Mouse (Mus musculus): Measurements from ENCODE around the gene Gm10721. TPM values are rescaled to one million over a fixed set of nuclear protein-coding genes. Genes with fewer than 3 reads are reported as not detected.
A peak's percentile ranks its signal among the peaks of the same experiment; 100 is the strongest.
"Not testable (repeated sequence)": the region's sequence is repeated elsewhere in the genome, so short reads cannot be mapped to it uniquely, and the experiment has no call there.

The Gm10721 gene
- polyA plus RNA-seq, 1 experiment from 2014 or later, result not detected

- not testable (repeated sequence) for H3K9me3 ChIP-seq (ENCODE audit: control insufficient read depth, low read depth, low read length); H3K27ac ChIP-seq (ENCODE audit: low read length); H3K4me2 ChIP-seq (replicated peaks; ENCODE audit: low read depth, low read length); H3K9ac ChIP-seq (replicated peaks; ENCODE audit: low read depth, low read length); H3K27me3 ChIP-seq (ENCODE audit: control insufficient read depth, insufficient read depth, low read length); H3K4me3 ChIP-seq (ENCODE audit: low read depth, low read length); H3K36me3 ChIP-seq (ENCODE audit: control insufficient read depth, insufficient read depth, low read length); H3K4me1 ChIP-seq (ENCODE audit: control insufficient read depth, insufficient read depth, low read length)
- ATAC-seq (ENCODE audit: insufficient number of reproducible peaks, insufficient read depth, low FRiP score, low read depth), result peak; percentile 47; the same call in 1 of the 2 replicates
- no CpG with 5 or more reads among the region's 5 CpGs for WGBS
Measured at GRCm38 (mm10) chr9:3009331-3009730, 3.6 kb upstream of the Gm10721 start.

DNA sequence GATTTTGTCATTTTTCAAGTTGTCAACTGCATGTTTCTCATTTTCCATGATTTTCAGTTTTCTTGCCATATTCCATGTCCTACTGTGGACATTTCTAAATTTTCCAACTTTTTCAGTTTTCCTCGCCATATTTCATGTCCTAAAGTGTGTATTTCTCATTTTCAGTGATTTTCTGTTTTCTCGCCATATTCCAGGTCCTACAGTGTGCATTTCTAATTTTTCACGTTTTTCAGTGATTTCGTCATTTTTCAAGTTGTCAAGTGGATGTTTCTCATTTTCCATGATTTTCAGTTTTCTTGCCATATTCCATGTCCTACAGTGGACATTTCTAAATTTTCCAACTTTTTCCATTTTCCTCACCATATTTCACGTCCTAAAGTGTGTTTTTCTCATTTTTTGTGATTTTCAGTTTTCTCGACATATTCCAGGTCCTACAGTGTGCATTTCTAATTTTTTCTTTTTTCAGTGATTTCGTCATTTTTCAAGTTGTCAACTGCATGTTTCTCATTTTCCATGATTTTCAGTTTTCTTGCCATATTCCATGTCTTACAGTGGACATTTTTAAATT is 802 bp upstream of the Gm10721 start:
- not testable (repeated sequence) for H3K4me3 ChIP-seq (ENCODE audit: low read depth, low read length); H3K9ac ChIP-seq (replicated peaks; ENCODE audit: low read depth, low read length); ATAC-seq (ENCODE audit: insufficient number of reproducible peaks, insufficient read depth, low FRiP score, low read depth); H3K27me3 ChIP-seq (ENCODE audit: control insufficient read depth, insufficient read depth, low read length); H3K27ac ChIP-seq (ENCODE audit: low read length); H3K9me3 ChIP-seq (ENCODE audit: control insufficient read depth, low read depth, low read length); H3K4me2 ChIP-seq (replicated peaks; ENCODE audit: low read depth, low read length); H3K4me1 ChIP-seq (ENCODE audit: control insufficient read depth, insufficient read depth, low read length); H3K36me3 ChIP-seq (ENCODE audit: control insufficient read depth, insufficient read depth, low read length)
- WGBS, result 85% methylated on average over 2 of the region's 7 CpGs

- H3K27me3 ChIP-seq (ENCODE audit: control insufficient read depth, insufficient read depth, low read length); H3K4me2 ChIP-seq (replicated peaks; ENCODE audit: low read depth, low read length); H3K36me3 ChIP-seq (ENCODE audit: control insufficient read depth, insufficient read depth, low read length); H3K4me1 ChIP-seq (ENCODE audit: control insufficient read depth, insufficient read depth, low read length); H3K9ac ChIP-seq (replicated peaks; ENCODE audit: low read depth, low read length); H3K9me3 ChIP-seq (ENCODE audit: control insufficient read depth, low read depth, low read length); ATAC-seq (ENCODE audit: insufficient number of reproducible peaks, insufficient read depth, low FRiP score, low read depth); H3K27ac ChIP-seq (ENCODE audit: low read length); H3K4me3 ChIP-seq (ENCODE audit: low read depth, low read length): not testable (repeated sequence)
- WGBS, result 67% methylated on average over 4 of the region's 9 CpGs
Measured at GRCm38 (mm10) chr9:3015354-3015753, 2.4 kb downstream of the Gm10721 start, which contains the start of gene Gm10720. Gene Gm10720, plus strand, starts transcription at chr9:3015654.

DNA sequence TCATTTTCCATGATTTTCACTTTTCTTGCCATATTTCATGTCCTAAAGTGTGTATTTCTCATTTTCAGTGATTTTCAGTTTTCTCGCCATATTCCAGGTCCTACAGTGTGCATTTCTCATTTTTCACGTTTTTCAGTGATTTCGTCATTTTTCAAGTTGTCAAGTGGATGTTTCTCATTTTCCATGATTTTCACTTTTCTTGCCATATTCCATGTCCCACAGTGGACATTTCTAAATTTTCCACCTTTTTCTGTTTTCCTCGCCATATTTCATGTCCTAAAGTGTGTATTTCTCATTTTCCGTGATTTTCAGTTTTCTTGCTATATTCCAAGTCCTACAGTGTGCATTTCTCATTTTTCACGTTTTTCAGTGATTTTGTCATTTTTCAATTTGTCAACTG is 3.0 kb downstream of the Gm10721 start:
- H3K9me3 ChIP-seq (ENCODE audit: control insufficient read depth, low read depth, low read length); H3K36me3 ChIP-seq (ENCODE audit: control insufficient read depth, insufficient read depth, low read length); H3K27ac ChIP-seq (ENCODE audit: low read length); ATAC-seq (ENCODE audit: insufficient number of reproducible peaks, insufficient read depth, low FRiP score, low read depth); H3K4me2 ChIP-seq (replicated peaks; ENCODE audit: low read depth, low read length); H3K4me1 ChIP-seq (ENCODE audit: control insufficient read depth, insufficient read depth, low read length); H3K9ac ChIP-seq (replicated peaks; ENCODE audit: low read depth, low read length); H3K27me3 ChIP-seq (ENCODE audit: control insufficient read depth, insufficient read depth, low read length); H3K4me3 ChIP-seq (ENCODE audit: low read depth, low read length): not testable (repeated sequence)
- 67% methylated on average over 4 of the region's 6 CpGs for WGBS

DNA sequence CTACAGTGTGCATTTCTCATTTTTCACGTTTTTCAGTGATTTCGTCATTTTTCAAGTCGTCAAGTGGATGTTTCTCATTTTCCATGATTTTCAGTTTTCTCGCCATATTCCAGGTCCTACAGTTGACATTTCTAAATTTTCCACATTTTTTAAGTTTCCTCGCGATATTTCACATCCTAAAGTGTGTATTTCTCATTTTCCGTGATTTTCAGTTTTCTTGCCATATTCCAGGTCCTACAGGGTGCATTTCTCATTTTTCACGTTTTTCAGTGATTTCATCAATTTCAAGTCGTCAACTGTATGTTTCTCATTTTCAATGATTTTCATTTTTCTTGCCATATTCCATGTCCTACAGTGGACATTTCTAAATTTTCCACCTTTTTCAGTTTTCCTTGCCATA is 4.2 kb downstream of the Gm10721 start, which contains the start of gene Gm10719:
Gm10719 (plus strand) TSS at position 301 of the 400 bp plus-strand sequence.
- not testable (repeated sequence) for H3K4me2 ChIP-seq (replicated peaks; ENCODE audit: low read depth, low read length); ATAC-seq (ENCODE audit: insufficient number of reproducible peaks, insufficient read depth, low FRiP score, low read depth); H3K36me3 ChIP-seq (ENCODE audit: control insufficient read depth, insufficient read depth, low read length); H3K9ac ChIP-seq (replicated peaks; ENCODE audit: low read depth, low read length); H3K9me3 ChIP-seq (ENCODE audit: control insufficient read depth, low read depth, low read length); H3K27ac ChIP-seq (ENCODE audit: low read length); H3K4me1 ChIP-seq (ENCODE audit: control insufficient read depth, insufficient read depth, low read length); H3K27me3 ChIP-seq (ENCODE audit: control insufficient read depth, insufficient read depth, low read length); H3K4me3 ChIP-seq (ENCODE audit: low read depth, low read length)
- WGBS, result 67% methylated on average over 1 of the region's 9 CpGs

- H3K9ac ChIP-seq (replicated peaks; ENCODE audit: low read depth, low read length); H3K4me1 ChIP-seq (ENCODE audit: control insufficient read depth, insufficient read depth, low read length); H3K4me2 ChIP-seq (replicated peaks; ENCODE audit: low read depth, low read length); H3K27ac ChIP-seq (ENCODE audit: low read length); ATAC-seq (ENCODE audit: insufficient number of reproducible peaks, insufficient read depth, low FRiP score, low read depth); H3K9me3 ChIP-seq (ENCODE audit: control insufficient read depth, low read depth, low read length); H3K27me3 ChIP-seq (ENCODE audit: control insufficient read depth, insufficient read depth, low read length); H3K36me3 ChIP-seq (ENCODE audit: control insufficient read depth, insufficient read depth, low read length); H3K4me3 ChIP-seq (ENCODE audit: low read depth, low read length): not testable (repeated sequence)
- WGBS, result 67% methylated on average over 8 of the region's 9 CpGs
Measured at GRCm38 (mm10) chr9:3018944-3019343, 6.0 kb downstream of the Gm10721 start.

DNA sequence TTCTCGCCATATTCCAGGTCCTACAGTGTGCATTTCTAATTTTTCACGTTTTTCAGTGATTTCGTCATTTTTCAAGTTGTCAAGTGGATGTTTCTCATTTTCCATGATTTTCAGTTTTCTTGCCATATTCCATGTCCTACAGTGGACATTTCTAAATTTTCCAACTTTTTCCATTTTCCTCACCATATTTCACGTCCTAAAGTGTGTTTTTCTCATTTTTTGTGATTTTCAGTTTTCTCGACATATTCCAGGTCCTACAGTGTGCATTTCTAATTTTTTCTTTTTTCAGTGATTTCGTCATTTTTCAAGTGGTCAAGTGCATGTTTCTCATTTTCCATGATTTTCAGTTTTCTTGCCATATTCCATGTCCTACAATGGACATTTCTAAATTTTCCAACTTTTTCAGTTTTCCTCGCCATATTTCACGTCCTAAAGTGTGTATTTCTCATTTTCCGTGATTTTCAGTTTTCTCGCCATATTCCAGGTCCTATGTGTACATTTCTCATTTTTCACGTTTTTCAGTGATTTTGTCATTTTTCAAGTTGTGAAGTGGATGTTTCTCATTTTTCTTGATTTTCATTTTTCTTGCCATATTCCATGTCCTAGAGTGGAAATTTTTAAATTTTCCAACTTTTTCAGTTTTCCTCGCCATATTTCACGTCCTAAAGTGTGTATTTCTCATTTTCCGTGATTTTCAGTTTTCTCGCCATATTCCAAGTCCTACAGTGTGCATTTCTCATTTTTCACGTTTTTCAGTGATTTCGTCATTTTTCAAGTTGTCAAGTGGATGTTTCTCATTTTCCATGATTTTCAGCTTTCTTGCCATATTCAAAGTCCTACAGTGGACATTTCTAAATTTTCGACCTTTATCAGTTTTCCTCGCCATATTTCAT is 7.1 kb downstream of the Gm10721 start:
- not testable (repeated sequence) for H3K4me2 ChIP-seq (replicated peaks; ENCODE audit: low read depth, low read length); H3K9ac ChIP-seq (replicated peaks; ENCODE audit: low read depth, low read length); H3K4me1 ChIP-seq (ENCODE audit: control insufficient read depth, insufficient read depth, low read length); H3K4me3 ChIP-seq (ENCODE audit: low read depth, low read length); H3K27ac ChIP-seq (ENCODE audit: low read length); H3K36me3 ChIP-seq (ENCODE audit: control insufficient read depth, insufficient read depth, low read length); H3K9me3 ChIP-seq (ENCODE audit: control insufficient read depth, low read depth, low read length); H3K27me3 ChIP-seq (ENCODE audit: control insufficient read depth, insufficient read depth, low read length)
- peak; percentile 71; the same call in 1 of the 2 replicates for ATAC-seq (ENCODE audit: insufficient number of reproducible peaks, insufficient read depth, low FRiP score, low read depth)
- WGBS, result 80% methylated on average over 11 of the region's 19 CpGs

DNA sequence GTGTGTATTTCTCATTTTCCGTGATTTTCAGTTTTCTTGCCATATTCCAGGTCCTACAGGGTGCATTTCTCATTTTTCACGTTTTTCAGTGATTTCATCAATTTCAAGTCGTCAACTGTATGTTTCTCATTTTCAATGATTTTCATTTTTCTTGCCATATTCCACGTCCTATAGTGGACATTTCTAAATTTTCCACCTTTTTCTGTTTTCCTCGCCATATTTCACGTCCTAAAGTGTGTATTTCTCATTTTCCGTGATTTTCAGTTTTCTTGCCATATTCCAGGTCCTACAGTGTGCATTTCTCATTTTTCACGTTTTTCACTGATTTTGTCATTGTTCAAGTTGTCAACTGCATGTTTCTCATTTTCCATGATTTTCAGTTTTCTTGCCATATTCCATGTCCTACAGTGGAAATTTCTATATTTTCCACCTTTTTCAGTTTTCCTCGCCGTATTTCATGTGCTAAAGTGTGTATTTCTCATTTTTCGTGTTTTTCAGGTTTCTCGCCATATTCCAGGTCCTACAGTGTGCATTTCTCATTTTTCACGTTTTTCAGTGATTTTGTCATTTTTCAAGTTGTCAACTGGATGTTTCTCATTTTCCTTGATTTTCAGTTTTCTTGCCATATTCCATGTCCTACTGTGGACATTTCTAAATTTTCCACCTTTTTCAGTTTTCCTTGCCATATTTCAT is 9.5 kb downstream of the Gm10721 start:
- not testable (repeated sequence) for H3K27ac ChIP-seq (ENCODE audit: low read length); H3K4me3 ChIP-seq (ENCODE audit: low read depth, low read length); H3K27me3 ChIP-seq (ENCODE audit: control insufficient read depth, insufficient read depth, low read length); H3K9me3 ChIP-seq (ENCODE audit: control insufficient read depth, low read depth, low read length); ATAC-seq (ENCODE audit: insufficient number of reproducible peaks, insufficient read depth, low FRiP score, low read depth); H3K4me1 ChIP-seq (ENCODE audit: control insufficient read depth, insufficient read depth, low read length); H3K4me2 ChIP-seq (replicated peaks; ENCODE audit: low read depth, low read length); H3K9ac ChIP-seq (replicated peaks; ENCODE audit: low read depth, low read length); H3K36me3 ChIP-seq (ENCODE audit: control insufficient read depth, insufficient read depth, low read length)
- 72% methylated on average over 9 of the region's 13 CpGs for WGBS
